In genomic region chr2:144330352-144330959, GRCm38 (mm10) we compare ENCODE assay signal across 8 mouse cellular contexts. TPM values are rescaled to one million over a fixed set of nuclear protein-coding genes. Genes with fewer than 3 reads are reported as not detected.
A peak's percentile ranks its signal among the peaks of the same experiment; 100 is the strongest.
DNase-seq lines count a peak whose midpoint lies in the region; ATAC-seq lines count a peak whose summit lies in the region.

No protein-coding gene starts in this region.

- ATAC-seq in kidney, embryonic 15.5 days (replicated peaks; ENCODE audit: low FRiP score): peak; percentile 54; the same call in 1 of the 2 replicates

- H3K27ac ChIP-seq in kidney, embryonic 15.5 days: no peak overlapping the region
- no peak overlapping the region for H3K27ac ChIP-seq in midbrain, embryonic 10.5 days (replicated peaks)

- H3K4me3 ChIP-seq in kidney, embryonic 15.5 days (replicated peaks): peak overlapping the region; percentile 58
- peak overlapping the region; percentile 60 for H3K4me3 ChIP-seq in midbrain, embryonic 10.5 days

- H3K9ac ChIP-seq in kidney, embryonic 15.5 days: peak overlapping the region; percentile 12; the same call in 1 of the 2 replicates

- peak; percentile 2 for DNase-seq in adrenal gland, postnatal 25 days
- DNase-seq in adrenal gland, adult 2 months: no peak
- peak; percentile 13 to 37 for DNase-seq in urinary bladder, adult 18-20 months (ENCODE audit: low spot score in 2 of 2)
- no peak for DNase-seq in urinary bladder, postnatal 10 days (ENCODE audit: low spot score)
- DNase-seq in midbrain, embryonic 10.5 days (ENCODE audit: low spot score): peak; percentile 55
- no peak for DNase-seq in left cerebral cortex, adult 8-10 months (ENCODE audit: low spot score in 2 of 2)
- no peak for DNase-seq in layer of hippocampus, adult 9-11 months

- no peaks in the 10 kb centered on the region for H3K9me3 ChIP-seq in kidney, embryonic 15.5 days (replicated peaks)
- H3K9me3 ChIP-seq in midbrain, embryonic 10.5 days (replicated peaks): no peaks in the 10 kb centered on the region

- under 1% methylated on average over 41 of the region's 41 CpGs for WGBS in kidney, embryonic 15.5 days
- under 1% methylated on average over 41 of the region's 41 CpGs for WGBS in midbrain, embryonic 10.5 days

- peaks cover 90% of the 10 kb centered on the region for H3K27me3 ChIP-seq in kidney, embryonic 15.5 days
- peaks cover 83% of the 10 kb centered on the region for H3K27me3 ChIP-seq in midbrain, embryonic 10.5 days (ENCODE audit: low read depth, poor library complexity, severe bottlenecking)

- H3K36me3 ChIP-seq in kidney, embryonic 15.5 days: no peaks in the 10 kb centered on the region
- no peaks in the 10 kb centered on the region for H3K36me3 ChIP-seq in midbrain, embryonic 10.5 days

- H3K4me1 ChIP-seq in kidney, embryonic 15.5 days: peaks cover 43% of the 10 kb centered on the region
- peaks cover 40% of the 10 kb centered on the region for H3K4me1 ChIP-seq in midbrain, embryonic 10.5 days

- peak overlapping the region; percentile 97 for H3K4me2 ChIP-seq in kidney, embryonic 15.5 days

RNA-seq across cellular contexts. Expression of gene Ovol2, which starts 1.5 kb away (rescaled TPM):
- total RNA-seq in adrenal gland, postnatal 25 days (2021): not detected in 2 replicates
- total RNA-seq in adrenal gland, adult 2 months (2021): not detected
- polyA plus RNA-seq in adrenal gland, adult 2 months (2012; rRNA removed): not detected in 2 replicates
- 1.0 and 1.5 TPM in 2 replicates for polyA plus RNA-seq in kidney, embryonic 15.5 days (2015; fragmentation: Nextera tagmentation; extraction: Ambion mirVana)
- not detected in 2 replicates for polyA plus RNA-seq in midbrain, embryonic 10.5 days (2016; fragmentation: Nextera tagmentation; extraction: Ambion mirVana)
- total RNA-seq in left cerebral cortex, adult 8-10 months (2022): 10 to 100 TPM in 3 of 4 experiments, 1 to 10 TPM in 1; 9.8 to 12.3 (median 11.1) TPM

RNA-seq across cellular contexts. Expression of gene Kat14, which starts 38.3 kb away (rescaled TPM):
- total RNA-seq in adrenal gland, postnatal 25 days (2021): 27.5 and 33.6 TPM in 2 replicates
- total RNA-seq in adrenal gland, adult 2 months (2021): 10 to 100 TPM; 24.5 to 25.7 TPM
- 11.2 and 13.7 TPM in 2 replicates for polyA plus RNA-seq in adrenal gland, adult 2 months (2012; rRNA removed)
- polyA plus RNA-seq in kidney, embryonic 15.5 days (2015; fragmentation: Nextera tagmentation; extraction: Ambion mirVana): 48.5 and 50.3 TPM in 2 replicates
- 58.9 and 60.1 TPM in 2 replicates for polyA plus RNA-seq in midbrain, embryonic 10.5 days (2016; fragmentation: Nextera tagmentation; extraction: Ambion mirVana)
- total RNA-seq in left cerebral cortex, adult 8-10 months (2022): 10 to 100 TPM; 38.1 to 46.0 (median 42.2) TPM

RNA-seq across cellular contexts. Expression of gene Pet117, which starts 38.3 kb away (rescaled TPM):
- 5.5 and 8.2 TPM in 2 replicates for total RNA-seq in adrenal gland, postnatal 25 days (2021)
- 1 to 10 TPM; 2.4 to 6.8 TPM for total RNA-seq in adrenal gland, adult 2 months (2021)
- not detected in 2 replicates for polyA plus RNA-seq in adrenal gland, adult 2 months (2012; rRNA removed)
- polyA plus RNA-seq in kidney, embryonic 15.5 days (2015; fragmentation: Nextera tagmentation; extraction: Ambion mirVana): 3.1 and 4.5 TPM in 2 replicates
- polyA plus RNA-seq in midbrain, embryonic 10.5 days (2016; fragmentation: Nextera tagmentation; extraction: Ambion mirVana): not detected in 2 replicates
- 10 to 100 TPM in 2 of 4 experiments, 1 to 10 TPM in 2; 6.4 to 10.3 (median 9.2) TPM for total RNA-seq in left cerebral cortex, adult 8-10 months (2022)

RNA-seq across cellular contexts. Expression of gene Snx5, which starts 59.8 kb away (rescaled TPM):
- total RNA-seq in adrenal gland, postnatal 25 days (2021): 91.6 and 107 TPM in 2 replicates
- total RNA-seq in adrenal gland, adult 2 months (2021): 100 to 1,000 TPM in 1 of 2 experiments, 10 to 100 TPM in 1; 87.4 to 105 TPM
- 34.9 and 35.1 TPM in 2 replicates for polyA plus RNA-seq in adrenal gland, adult 2 months (2012; rRNA removed)
- 125 and 129 TPM in 2 replicates for polyA plus RNA-seq in kidney, embryonic 15.5 days (2015; fragmentation: Nextera tagmentation; extraction: Ambion mirVana)
- polyA plus RNA-seq in midbrain, embryonic 10.5 days (2016; fragmentation: Nextera tagmentation; extraction: Ambion mirVana): 102 and 120 TPM in 2 replicates
- total RNA-seq in left cerebral cortex, adult 8-10 months (2022): 10 to 100 TPM; 81.2 to 90.5 (median 83.9) TPM

RNA-seq across cellular contexts. Expression of gene Mgme1, which starts 60.0 kb away (rescaled TPM):
- 25.8 and 26.8 TPM in 2 replicates for total RNA-seq in adrenal gland, postnatal 25 days (2021)
- total RNA-seq in adrenal gland, adult 2 months (2021): 10 to 100 TPM; 22.3 to 22.7 TPM
- 4.4 and 4.6 TPM in 2 replicates for polyA plus RNA-seq in adrenal gland, adult 2 months (2012; rRNA removed)
- polyA plus RNA-seq in kidney, embryonic 15.5 days (2015; fragmentation: Nextera tagmentation; extraction: Ambion mirVana): 24.2 and 25.3 TPM in 2 replicates
- polyA plus RNA-seq in midbrain, embryonic 10.5 days (2016; fragmentation: Nextera tagmentation; extraction: Ambion mirVana): 22.5 and 26.0 TPM in 2 replicates
- total RNA-seq in left cerebral cortex, adult 8-10 months (2022): 1 to 10 TPM; 4.4 to 6.1 (median 5.4) TPM

Comparison
In these comparisons a context has a peak if more than half of its experiments do, and no peak if none do; other contexts are left out.
1. DNase-seq: peak in adrenal gland, postnatal 25 days (single experiment), urinary bladder, adult 18-20 months (2 of 2) and midbrain, embryonic 10.5 days (single experiment); none in adrenal gland, adult 2 months (single experiment), urinary bladder, postnatal 10 days (single experiment), left cerebral cortex, adult 8-10 months (0 of 2) and layer of hippocampus, adult 9-11 months (single experiment).
2. RNA of gene Ovol2, which starts 1.5 kb away (total RNA-seq): 9.8 to 12.3 TPM in left cerebral cortex, adult 8-10 months; not detected in adrenal gland, postnatal 25 days and not detected in adrenal gland, adult 2 months; every median in the first group is over 10 times any median in the second.